Mouse (Mus musculus) lung, adult 18-20 months (tissue): Measurements from ENCODE around the gene Hes2.

Experiments used
- DNase-seq, 2 experiments: peaks; one replicate each; pipeline ENCODE4 v3.0.0; 2022; ENCODE audit warnings: mixed read lengths in 2 of 2

The Hes2 gene

DNA sequence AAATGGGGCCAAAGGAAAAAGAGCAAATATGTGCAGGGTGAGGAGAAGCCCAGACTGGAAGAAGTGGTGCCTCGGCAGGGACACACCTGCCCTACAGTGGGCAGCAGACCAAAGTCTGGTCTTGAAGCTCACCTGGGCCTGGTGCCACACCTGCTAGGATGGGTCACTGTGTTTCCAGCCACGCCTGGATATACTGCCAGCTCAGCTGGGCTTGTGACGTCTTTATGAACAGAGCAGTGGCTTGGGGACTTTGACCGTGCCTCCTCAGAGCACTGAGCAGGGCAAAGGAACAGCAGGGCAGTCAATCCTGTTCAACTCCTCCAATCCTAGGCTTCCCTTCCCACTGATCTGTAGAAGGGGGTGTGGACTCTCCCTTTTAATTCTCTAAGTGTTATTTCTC is 2.1 kb downstream of the Hes2 start:
- no peak for DNase-seq

DNA sequence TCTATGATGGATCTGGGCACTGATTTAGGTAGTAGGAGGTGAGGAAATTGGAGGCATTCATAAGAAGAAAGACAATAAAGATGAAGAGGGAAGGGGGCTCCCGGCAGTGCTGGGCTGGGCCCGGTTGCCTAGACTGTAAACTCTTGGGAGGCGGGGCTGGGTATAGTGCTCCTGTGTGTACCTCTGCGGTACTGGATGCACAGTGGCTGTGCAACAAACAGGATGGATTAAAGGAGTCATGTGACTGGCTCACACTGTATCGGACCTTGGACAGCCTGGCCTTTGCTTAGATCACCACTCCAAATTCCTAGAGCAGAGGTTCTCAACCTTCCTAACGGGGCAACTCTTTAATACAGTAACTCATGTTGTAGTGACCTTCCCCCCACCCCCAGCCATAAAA is 2.9 kb downstream of the Hes2 start:
- DNase-seq, result no peak

DNA sequence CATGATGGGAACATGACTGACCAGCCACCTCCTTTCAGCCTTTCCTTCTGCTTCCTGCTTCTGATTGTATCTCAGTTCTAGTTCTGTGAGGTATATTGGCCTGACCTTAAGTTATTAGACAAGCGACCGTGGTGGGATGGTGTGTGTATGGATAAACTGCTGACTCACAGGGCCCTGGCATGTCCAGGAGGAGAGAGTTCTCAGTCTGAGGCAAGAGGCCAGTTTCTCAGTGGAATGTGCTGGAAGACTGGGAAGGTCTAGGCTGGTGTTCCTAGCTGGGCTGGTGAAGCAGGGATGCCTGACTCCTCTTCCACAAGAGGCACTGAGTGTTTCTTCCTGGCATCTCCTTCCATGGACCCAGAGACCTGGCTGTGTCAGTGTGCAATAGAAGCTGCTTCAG is 4.1 kb downstream of the Hes2 start:
- no peak for DNase-seq

DNA sequence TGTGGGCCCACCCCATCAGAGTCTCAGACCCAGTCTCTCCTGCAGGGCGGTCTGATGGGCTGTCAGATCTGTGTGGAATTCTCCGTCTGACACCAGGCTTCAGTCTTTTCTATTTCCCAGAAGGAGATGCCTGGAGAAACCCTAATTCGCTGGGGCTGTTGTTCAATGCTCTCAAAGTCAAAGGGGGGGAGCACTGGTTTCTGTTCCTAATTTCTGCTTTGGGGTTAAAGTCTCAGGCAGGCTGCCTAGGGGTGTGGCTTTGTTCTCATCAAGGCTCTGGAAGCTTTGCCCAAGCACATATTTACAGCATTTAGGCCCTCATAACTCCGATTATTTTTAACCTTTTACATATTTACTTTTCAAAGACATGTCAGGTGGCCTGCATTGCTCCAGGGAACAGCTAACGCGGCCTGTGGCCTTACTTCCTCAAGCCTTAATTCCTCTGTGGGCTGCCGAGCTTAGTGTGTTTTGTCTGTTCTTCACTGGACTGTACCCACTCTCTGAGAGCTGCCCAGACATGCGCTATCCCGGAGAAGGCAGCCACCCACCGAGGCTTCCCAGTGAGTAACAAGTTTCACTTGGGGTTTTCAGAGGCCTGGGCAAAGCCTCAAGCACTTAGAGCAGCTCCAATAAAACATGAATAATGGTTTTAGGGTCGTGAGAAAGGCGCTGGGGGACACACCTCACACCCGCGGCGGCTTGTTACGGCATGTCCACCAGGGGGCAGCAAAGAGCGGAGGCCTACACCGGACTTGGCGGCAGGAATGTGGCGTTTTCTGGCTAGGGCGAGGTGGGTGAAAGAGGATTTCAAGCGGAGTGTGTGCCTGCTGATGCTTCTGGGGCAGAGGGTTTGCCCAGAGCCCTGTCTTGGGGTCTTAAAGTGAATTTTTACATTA is 6.6 kb downstream of the Hes2 start:
- peak; percentile 75 to 78 for DNase-seq

DNA sequence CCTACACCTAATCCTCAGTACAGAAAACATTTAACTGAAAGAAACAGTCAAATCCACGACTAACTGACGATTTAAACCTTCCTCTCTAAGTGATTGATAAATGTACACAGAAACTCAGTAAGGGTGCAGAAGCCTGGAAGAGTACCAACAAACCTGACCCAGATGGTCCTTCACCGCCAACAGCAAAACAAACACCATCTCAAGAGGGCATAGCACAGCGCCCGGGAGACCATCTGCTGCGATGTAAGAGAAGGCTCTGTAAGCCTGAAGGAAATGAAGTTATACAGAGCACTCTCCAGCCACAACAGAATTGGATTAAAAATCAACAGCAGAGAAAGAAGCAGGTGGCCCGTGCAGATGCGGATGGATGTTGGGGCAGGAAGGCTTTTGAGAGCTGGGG is 9.4 kb downstream of the Hes2 start:
- peak; percentile 63 to 79 for DNase-seq

DNA sequence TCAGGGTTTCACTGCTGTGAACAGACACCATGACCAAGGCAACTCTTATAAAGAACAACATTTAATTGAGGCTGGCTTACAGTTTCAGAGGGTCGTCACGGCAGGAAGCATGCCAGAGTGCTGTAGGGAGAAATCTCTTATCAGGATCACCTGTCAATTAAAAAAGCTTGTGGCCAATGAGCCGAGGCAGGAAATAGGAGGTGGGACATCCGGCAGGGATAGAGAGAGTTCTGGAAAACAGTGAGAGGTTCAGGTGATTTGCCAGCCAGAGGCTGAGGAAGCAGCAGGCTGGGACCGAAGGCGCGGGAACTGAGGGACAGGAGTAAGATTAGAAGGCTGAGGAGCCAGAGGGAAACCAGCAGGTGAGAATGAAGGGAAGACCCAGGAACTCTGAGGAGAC is 10.4 kb downstream of the Hes2 start:
- no peak for DNase-seq

DNA sequence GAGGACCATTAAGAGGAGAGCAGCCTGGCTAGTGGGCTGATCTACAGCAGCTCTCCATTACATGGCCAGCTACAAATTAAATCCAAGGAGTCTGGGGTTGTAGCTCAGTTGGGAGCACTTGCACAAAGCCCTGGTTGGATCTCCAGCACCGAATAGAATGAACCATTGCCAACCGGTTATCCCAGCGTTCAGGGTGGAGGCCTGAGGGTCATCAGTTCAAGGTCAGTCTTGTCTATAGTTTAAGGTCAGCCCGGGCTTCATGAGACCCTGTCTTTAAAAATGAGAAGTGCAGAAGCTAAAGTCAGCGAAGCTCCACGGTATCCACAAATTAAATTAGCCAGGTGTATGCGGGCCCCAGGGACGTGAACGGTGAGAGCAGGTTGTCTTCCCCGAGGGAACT is 11.6 kb downstream of the Hes2 start:
- no peak for DNase-seq

DNA sequence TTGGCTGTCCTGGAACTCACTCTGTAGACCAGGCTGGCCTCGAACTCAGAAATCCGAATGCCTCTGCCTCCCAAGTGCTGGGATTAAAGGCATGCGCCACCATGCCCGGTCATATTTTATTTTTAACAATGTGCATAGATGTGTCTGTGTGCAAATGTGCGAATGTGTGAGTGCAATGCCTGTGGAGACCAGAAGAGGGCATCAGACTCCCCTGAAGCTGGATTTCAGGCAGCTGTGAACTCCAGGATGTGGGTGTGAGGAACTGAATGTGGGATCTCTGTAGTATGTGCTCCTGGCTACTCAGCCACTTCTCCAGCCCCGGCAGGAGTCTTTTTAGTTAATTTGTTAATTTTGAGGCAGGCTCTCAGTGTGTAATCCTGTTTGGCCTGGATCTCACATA is 12.9 kb downstream of the Hes2 start:
- DNase-seq, result no peak

DNA sequence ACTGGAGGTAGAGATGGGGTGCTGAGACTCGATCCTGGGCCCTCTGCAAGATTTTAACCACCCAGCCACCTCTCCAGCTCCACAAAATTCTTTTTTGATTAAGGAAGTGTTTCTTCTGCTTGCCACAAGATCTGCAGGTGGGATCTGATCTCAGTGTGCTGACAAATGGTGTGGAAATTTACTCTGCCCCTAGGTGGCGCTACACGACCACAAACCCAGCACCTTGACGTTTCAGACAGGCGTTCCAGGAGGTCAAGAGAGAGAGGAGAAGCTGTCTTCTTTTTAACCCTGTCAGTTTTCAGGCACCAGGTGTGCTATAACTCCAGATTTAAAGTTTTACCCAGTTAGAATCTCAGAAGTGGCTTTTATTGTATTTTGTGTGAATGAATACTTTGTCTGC is 14.4 kb downstream of the Hes2 start:
- peak; percentile 73 to 79 for DNase-seq

DNA sequence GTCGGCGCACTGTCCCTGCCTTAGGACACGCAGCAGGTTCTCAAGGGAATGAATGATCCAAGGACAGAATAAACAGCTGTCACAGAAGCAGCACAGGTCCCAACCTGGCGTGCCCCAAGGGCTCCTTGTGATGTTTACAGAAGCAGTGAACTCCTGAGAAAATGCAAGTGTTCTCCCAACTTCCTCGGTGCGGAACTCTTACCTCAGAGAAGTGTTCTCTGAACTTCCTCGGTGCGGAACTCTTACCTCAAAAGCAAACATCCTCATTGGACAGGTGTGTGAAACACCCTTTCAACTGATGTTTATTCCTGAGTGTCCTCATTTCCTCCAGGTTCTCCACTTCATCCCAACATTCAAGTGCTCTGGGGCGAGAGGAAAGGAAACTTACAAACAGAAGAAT is 15.3 kb downstream of the Hes2 start:
- peak; percentile 58 to 69 for DNase-seq

DNA sequence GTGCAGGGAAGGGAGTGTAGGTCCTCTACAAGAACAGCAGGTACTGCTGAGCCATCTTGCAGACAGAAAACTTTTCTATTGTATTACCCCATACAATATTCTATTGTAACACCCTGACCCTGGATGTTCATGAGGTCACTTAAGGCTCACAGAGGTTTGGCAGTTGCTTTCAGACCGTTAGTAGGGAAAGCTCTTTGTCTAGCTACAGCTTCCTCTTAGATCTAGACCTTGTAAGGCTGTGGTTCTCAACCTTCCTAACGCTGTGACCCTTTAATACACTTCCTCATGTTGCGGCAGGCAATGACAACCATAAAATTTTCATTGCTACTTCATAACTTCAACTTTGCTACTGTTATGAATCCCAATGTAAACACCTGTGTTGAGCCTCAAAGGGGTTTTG is 18.0 kb downstream of the Hes2 start:
- DNase-seq, result no peak

DNA sequence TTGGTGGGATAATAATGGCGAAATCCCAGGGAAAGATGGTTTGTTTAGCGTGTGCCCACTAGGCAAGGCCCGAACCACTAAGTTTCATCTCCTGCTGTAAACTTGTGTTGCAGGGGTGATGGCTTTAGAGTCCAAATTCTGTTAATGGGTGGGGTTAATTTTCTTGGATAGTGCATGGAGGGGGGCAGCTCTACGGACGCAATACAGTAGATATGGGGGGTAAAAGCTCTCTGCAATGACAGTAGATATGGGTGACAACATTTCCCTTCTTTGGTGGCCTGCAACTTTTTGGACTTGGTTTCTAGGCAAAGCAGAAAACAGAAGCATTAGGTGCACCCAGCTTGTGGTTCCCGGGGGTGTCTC is 18.5 kb downstream of the Hes2 start:
- no peak for DNase-seq

DNA sequence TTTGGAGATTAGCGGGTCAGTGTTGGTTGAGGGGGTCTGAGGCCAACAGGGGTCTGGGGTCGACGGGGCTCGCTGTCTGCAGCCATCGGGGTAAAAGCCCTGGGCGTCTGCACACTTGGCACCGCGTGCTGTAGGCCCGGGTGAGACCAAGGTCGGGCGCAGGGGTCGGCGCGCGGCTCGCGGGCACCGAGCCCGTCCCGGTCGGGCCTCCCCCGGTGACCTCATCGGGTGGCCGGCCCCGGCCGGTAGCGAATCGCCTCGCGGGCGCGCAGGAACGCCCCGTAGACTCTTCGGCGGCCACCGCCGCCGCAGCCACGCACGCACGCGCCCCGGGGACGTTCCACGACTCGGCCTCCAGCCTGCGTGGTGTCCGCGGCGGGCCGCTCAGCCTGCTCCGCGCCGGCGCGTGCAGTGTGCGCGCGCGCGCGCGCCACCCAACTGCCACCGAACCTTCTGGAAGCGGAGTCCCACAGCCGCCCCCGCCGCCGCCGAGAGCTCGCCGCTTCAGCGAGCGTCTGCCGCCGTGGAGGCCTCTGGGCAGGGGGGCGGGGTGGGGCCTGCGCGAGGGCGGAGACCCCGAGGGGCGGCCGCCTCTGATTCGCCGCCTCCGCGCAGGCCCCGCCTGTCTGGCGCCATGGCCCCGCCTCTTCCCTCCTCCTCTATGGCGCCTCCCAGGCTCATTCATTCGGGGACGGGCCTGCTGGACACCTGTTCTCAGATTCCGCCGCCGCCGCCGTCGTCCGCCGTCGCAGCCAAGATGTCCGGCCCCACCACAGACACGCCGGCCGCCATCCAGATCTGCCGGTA is 19.1 kb downstream of the Hes2 start, which contains the start of gene Acot7:
Gene Acot7 (plus strand): TSS at position 598 of the 807 bp plus-strand sequence.
- peak; percentile 90 to 93 for DNase-seq

DNA sequence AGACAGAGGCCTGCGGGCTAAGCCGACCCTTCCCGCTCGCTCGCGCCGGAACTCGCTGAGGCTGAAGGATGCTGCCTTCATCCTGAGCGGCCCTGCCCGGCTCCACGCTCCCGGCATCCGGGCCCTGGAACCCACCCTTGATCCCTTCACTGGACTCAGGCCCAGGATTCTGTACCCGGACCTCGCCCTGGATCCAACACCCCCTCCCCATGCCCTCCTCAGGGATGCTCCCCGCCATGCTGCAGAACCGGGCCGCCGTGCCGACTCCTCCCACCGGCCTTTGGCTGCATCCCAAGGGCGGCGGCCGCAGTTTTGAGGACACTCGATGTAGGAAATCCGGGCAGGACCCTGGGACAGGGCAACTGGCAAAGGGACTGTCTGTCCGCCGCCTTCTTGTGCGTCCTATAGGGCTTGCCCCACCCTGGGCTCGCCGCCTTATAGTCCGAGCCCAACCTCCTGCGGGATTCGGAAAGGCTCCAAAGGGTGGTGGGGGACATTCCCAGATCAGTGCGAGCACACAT is 19.7 kb downstream of the Hes2 start:
- DNase-seq, result peak; percentile 75 to 79

DNA sequence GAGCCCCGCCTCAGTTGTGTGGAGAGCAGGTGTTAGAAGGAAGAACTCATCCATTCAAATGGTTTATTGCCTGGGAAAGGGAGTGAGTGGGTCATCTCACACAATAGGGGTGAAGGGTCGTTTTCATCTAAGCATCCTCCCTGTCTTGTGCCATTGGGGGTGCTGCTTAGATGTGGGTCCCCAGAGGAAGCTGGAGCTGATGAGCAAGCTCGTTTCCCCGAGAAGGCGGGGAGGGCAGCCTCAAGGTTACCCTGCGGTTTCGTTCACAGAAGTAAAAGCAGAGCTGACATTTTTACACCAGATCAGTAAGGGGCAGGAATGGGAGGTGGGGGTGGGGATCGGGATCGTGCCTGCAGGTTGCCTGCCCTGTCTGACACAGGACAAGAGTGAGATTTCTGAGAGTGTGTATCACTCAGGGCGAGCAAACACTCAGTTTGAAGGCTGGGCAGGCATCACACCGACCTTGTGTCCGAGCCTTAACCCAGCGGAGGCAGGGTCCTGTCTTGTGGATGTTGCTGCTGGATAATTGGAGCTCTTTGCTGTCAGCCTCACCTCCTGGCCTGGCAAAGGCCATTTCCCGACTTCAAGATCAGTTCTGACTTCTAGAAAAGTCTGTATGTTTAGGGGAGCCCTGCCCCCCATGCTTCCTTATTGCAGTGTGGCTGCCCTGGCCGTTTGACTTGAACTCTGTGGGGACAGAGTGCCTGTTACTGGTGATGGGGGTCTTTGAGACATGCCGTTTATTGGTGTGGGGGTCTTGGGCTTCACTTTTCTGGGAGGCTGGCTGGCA is 20.4 kb downstream of the Hes2 start:
- DNase-seq, result no peak

DNA sequence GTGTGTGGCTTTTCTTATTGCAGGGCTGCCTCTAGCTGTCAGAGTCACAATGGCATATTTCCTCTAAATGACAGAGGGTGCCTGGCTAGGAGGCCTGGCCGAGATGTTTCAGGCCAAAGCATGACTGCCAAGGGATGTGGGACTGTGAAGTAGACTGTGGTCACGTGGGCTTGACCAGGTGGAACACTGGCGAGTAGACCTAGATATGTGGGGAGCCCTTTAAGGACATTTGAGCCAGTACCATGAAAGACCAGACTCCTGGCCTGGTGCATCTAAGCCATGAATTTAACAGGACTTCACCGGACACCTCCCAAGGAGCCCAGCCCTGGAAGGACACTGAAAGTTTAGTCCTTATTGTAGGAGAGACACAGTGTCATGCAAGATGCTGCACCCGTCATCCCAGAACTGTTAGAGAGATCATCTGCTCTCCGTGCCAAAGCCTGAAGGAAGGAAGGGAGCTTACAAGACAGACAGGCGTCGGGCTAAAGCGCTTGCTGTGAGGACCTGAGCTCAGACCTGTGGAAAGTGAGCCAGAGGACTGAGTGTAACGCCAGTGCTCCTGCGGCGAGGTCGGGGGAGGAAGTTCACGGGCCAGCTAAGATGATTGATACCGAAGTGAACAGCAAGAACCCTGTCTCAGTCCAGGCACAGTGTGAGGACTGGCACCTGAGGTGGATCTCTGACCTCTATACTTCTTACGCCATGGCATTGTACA is 21.4 kb downstream of the Hes2 start:
- no peak for DNase-seq

DNA sequence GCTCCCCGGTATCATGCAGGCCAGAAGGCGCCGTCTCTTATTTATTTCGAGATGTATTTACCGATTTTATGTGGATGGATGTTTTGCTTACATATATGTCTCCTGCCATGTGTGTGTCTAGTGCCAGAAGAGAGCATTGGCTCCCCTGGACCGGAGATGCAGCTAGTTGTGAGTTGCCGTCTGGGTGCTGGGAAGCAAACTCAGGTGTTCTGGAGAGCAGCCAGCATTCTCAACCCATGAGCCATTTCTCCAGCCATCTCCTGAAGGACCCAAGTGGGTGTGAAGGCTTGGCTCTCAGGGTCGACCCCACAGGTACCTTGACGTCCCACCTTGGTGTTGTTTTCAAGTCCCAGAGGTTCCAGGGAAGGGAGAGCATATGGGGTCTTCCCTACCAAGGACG is 23.5 kb downstream of the Hes2 start:
- DNase-seq, result no peak

DNA sequence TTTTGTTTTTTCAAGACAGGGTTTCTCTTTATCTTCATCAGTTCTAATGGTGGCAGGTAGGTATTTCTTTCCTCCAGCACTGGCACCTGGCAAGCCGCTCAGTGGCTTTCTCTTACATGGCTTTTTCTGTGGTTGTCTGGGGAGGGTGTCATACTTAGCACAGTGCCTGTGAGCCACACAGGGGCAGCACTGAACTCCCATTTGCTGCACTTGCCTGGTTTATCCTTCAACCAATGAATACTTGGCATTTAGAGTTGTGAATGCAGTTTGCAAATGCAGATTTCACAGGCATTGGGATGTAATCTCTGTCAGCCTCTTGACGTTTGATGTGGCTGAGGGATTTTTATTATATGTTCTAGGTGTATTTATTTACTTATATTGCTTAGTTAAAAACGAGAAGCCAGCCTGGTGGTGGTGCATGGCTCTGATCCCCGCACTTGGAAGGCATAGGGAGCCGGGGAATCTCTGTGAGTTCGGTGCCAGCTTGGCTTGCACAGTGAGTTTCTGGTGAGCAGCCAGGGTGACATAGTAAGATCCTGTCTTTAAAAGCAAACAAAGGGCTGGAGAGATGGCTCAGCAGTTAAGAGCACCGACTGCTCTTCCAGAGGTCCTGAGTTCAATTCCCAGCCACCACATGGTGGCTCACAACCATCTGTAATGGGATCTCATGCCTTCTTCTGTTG is 25.8 kb downstream of the Hes2 start:
- no peak for DNase-seq

DNA sequence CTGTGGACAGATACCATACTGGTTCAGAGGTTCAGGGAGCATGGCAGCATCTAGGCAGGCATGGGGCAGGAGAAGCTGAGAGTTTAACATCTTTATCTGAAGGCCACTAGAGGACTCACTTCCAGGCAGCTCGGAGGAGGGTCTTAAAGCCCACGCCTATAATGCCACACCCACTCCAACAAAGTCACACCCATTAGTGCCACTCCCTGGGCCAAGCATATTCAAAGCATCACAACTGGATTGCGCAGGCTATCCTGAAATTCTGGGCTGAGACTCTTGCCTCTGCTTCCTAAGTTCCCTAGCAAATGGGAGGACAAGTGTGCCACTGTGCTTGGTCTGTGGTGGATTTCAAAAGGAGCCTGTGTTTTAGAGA is 26.5 kb downstream of the Hes2 start:
- DNase-seq, result peak in 1 of 2 experiments; percentile 62

DNA sequence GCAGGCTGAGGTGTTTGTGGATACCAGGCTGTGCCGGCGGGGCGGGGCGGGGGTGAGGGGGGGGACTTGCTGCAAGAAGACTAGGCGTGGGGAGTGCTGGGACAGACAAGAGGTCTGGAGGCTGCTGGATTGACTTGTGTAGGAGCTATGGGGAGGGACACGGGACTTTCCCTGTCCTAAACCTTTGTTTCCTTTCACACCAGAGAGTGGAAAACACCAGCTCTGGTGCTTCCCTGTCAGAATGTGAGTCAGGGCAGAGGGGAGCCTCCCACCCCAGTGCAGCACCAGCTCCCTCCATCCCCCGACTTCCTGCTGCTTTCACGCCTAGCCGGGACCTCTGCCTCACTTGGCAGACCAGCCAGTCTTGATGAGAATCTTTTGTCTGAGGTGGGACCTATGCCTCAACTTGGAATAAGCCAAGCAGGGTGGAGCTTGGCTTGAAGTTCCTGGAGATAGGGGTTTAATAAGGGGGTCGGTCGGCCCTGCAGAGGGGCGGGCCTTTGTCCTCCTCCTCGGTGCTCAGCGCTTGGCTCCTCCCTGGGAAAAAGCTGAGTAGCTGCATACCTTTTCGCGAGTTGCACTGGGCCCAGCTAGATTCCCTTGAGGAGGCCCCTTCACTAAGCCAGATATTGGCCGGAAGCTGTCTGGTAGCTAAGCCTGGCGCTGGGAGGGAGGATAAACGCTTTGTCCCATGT is 27.0 kb downstream of the Hes2 start:
- no peak for DNase-seq
